Mouse (Mus musculus): Measurements from ENCODE around the gene Gfpt1. TPM values are rescaled to one million over a fixed set of nuclear protein-coding genes. Genes with fewer than 3 reads are reported as not detected.

Gene Gfpt1
- total RNA-seq, 1 experiment from 2014 or later = 40.4 TPM

DNA sequence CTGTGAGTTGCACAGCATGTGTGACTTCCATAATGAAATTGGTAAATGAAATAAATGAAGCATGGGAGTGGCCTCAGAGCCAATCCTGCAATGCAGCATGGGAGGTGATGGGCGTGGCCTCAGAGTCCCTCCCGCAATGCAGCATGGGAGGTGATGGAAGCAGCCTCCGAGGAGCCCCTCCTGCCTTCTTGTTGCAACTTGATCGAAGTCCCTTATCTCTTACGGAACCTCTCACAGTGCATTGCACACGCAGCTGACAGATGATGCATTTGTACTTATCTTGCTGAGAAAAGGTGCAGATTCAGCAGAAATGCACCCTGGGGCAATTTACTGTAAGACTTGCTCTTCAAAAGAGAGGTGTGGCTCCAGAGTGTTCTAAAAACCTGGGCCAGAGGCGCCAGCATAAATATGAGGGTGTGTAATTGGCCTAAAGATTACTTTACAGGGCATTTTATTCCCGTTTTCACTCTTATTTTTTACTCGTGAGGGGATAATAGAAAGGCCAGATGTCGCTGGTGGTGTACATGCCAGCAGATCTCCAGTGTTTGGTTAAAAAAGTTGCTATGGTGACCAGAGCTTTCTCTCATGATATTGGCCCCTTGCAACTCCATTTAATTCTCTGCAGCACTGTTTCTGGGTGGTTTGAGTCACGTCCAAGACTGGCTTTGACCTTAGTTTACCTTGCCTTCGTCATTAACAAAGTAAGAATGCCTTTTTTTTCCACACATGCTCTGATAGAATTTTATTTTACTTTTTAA, 97.3 kb downstream of the Gfpt1 start:
- DNase-seq = no peak

Other genes starting within 250 kb of the Gfpt1 start
- gene Anxa4, start 249.3 kb upstream of the Gfpt1 start, total RNA-seq (2021) = 56.7 and 68.9 TPM in 2 replicates
- 93.8 and 99.7 TPM in 2 replicates for gene Aak1, start 193.3 kb upstream of the Gfpt1 start, total RNA-seq (2021)
- gene Nfu1, start 33.6 kb upstream of the Gfpt1 start, total RNA-seq (2021) = 74.2 and 76.8 TPM in 2 replicates
- gene D6Ertd527e, start 61.9 kb downstream of the Gfpt1 start, total RNA-seq (2021) = 0.15 TPM in 1 of 2 replicates, not detected in the other